Mouse (Mus musculus) heart, embryonic 12.5 days (tissue): ENCODE data around the gene Lrmda. TPM values are rescaled to one million over a fixed set of nuclear protein-coding genes. Genes with fewer than 3 reads are reported as not detected.

Experiments
- ATAC-seq: fragments of 200-750 bp; cut with Nextera tagmentation; 2 replicates; pipeline ENCODE4 v1.8.0; 2017; ENCODE audit warnings: moderate TSS enrichment, moderate library complexity; ENCODE audit not compliant: insufficient number of reproducible peaks, low FRiP score
- H3K27ac ChIP-seq: fragments of 300-500 bp; sonication (generic); 2 replicates; pipeline ENCODE4 v1.5.1; 2016; ENCODE audit warnings: mild to moderate bottlenecking, moderate library complexity; ENCODE audit not compliant: poor library complexity, severe bottlenecking
- H3K27me3 ChIP-seq: fragments of 300-500 bp; sonication (generic); replicated peaks from 2 replicates; pipeline ENCODE4 v1.6.1; 2016; ENCODE audit warnings: mild to moderate bottlenecking, moderate library complexity
- H3K36me3 ChIP-seq: fragments of 300-500 bp; sonication (generic); 2 replicates; pipeline ENCODE4 v1.6.1; 2016; ENCODE audit warnings: mild to moderate bottlenecking, moderate library complexity
- H3K4me1 ChIP-seq: fragments of 300-500 bp; sonication (generic); replicated peaks from 2 replicates; pipeline ENCODE4 v1.6.1; 2016; ENCODE audit warnings: mild to moderate bottlenecking
- H3K4me2 ChIP-seq: fragments of 300-500 bp; sonication (generic); 2 replicates; pipeline ENCODE4 v1.6.1; 2016; ENCODE audit warnings: mild to moderate bottlenecking, moderate library complexity
- H3K4me3 ChIP-seq: fragments of 300-500 bp; sonication (generic); 2 replicates; pipeline ENCODE4 v1.5.1; 2016; ENCODE audit warnings: mild to moderate bottlenecking
- H3K9ac ChIP-seq: fragments of 300-500 bp; sonication (generic); 2 replicates; pipeline ENCODE4 v1.6.1; 2016; ENCODE audit warnings: mild to moderate bottlenecking, moderate library complexity
- H3K9me3 ChIP-seq: fragments of 300-500 bp; sonication (generic); replicated peaks from 2 replicates; pipeline ENCODE4 v1.6.1; 2016; ENCODE audit warnings: mild to moderate bottlenecking, moderate library complexity
- WGBS: fragments of 180-500 bp; shearing (Covaris S2); methylation state at CpG from one replicate; pipeline ENCODE4 v1.1.7; 2016; 5-methylcytosine and 5-hydroxymethylcytosine counted together
- polyA plus RNA-seq: library from polyadenylated mRNA; unstranded; fragments of >200 nt; fragmentation: Nextera tagmentation; extraction: Ambion mirVana; gene quantifications from 2 replicates; pipeline ENCODE4 v1.2.1, GENCODE M21; 2016

The Lrmda gene
- polyA plus RNA-seq, 1 experiment from 2014 or later, result 1.0 TPM

- Histone ChIP-seq H3K9me3 (no peaks in the 10 kb centered on the region), H3K36me3 (no peaks in the 10 kb centered on the region), H3K4me1 (peaks cover 13% of the 10 kb centered on the region), H3K27me3 (peaks cover 27% of the 10 kb centered on the region), H3K27ac (no peak overlapping the region), H3K4me3 (no peak overlapping the region), H3K9ac (no peak overlapping the region), H3K4me2 (no peak overlapping the region)
- ATAC-seq, result no peak
- WGBS, result 21% methylated on average over 2 of the region's 2 CpGs
These were observed 49.7 kb downstream of the Lrmda start for GRCm38 (mm10) chr14:22069169-22069568.

DNA sequence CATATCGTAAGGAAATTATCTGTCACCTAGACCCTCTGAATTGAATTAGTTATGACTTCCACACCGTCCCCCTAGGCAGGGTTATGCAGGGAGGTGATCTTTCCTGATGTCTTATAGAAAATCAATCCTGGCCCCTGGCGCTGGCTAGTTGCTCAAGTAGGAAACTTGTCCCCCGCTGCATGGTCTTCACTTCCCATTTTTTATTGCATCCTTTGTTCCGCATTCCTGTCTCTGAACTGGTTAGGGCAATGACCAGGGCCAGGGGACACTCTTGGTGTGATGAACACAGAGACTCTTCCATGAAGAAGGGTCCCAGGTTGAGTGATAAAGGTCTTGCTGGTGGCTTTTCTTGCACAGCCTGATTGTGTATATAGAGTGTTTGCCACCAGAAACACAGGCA lies 53.9 kb downstream of the Lrmda start:
- Histone ChIP-seq H3K27ac (no peak overlapping the region), H3K9me3 (no peaks in the 10 kb centered on the region), H3K36me3 (no peaks in the 10 kb centered on the region), H3K9ac (no peak overlapping the region), H3K4me3 (no peak overlapping the region), H3K4me1 (peaks cover 13% of the 10 kb centered on the region), H3K27me3 (peaks cover 33% of the 10 kb centered on the region), H3K4me2 (no peak overlapping the region)
- ATAC-seq, result no peak
- 86% methylated on average over 5 of the region's 5 CpGs for WGBS

DNA sequence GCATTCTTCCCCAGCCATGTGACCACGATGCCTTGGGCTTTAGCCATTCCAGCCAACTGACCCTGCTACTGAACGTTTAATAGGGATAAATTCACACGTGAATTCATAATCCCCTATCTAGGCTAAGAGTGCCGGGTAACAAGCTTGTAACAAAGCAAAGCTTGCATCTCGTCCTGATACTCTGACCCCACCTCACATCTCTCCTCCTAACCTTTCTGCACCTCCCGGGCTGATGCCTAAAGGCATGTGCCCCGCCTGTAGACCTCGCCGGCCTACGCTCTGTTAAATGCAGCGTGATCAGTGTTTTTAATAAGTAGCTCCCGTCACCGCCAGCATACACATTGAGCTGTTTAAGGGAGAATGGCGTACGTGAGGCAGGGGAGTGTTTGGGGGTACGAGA lies 54.7 kb downstream of the Lrmda start:
- Histone ChIP-seq H3K9ac (no peak overlapping the region), H3K27me3 (peaks cover 40% of the 10 kb centered on the region), H3K27ac (no peak overlapping the region), H3K36me3 (no peaks in the 10 kb centered on the region), H3K4me3 (no peak overlapping the region), H3K4me1 (peaks cover 6% of the 10 kb centered on the region), H3K9me3 (no peaks in the 10 kb centered on the region), H3K4me2 (no peak overlapping the region)
- WGBS, result 65% methylated on average over 16 of the region's 16 CpGs
- no peak for ATAC-seq

GRCm38 (mm10) chr14:22083931-22084330 lies 64.4 kb downstream of the Lrmda start:
- no peak overlapping the region for H3K4me2 ChIP-seq
- peaks cover 50% of the 10 kb centered on the region for H3K27me3 ChIP-seq
- no peak for ATAC-seq
- 74% methylated on average over 3 of the region's 3 CpGs for WGBS
- no peak overlapping the region for H3K9ac ChIP-seq
- no peak overlapping the region for H3K27ac ChIP-seq
- no peak overlapping the region for H3K4me3 ChIP-seq
- H3K4me1 ChIP-seq, result no peaks in the 10 kb centered on the region
- H3K36me3 ChIP-seq, result no peaks in the 10 kb centered on the region
- H3K9me3 ChIP-seq, result peaks cover 14% of the 10 kb centered on the region

DNA sequence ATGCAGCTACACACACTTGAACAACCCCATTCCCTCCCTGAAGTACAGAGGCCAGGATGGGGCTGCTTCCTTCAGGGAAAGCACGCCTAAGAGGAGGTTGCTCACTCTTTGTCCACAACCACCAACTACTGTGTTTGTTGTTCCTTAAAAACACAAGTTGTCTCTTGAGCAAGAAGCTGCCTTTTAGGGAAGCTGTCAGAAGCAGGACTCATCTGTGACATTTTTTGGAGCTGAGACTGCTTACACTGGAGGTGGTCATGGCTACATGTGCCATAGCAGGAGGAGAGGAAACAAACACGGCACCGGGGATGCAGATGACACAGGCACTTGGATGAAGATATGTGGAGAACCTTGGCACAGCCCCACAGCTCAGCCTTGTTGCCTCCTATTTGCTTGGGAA lies 65.9 kb downstream of the Lrmda start:
- Histone ChIP-seq H3K4me3 (no peak overlapping the region), H3K36me3 (no peaks in the 10 kb centered on the region), H3K4me2 (no peak overlapping the region), H3K27ac (no peak overlapping the region), H3K9ac (no peak overlapping the region), H3K4me1 (peaks cover 4% of the 10 kb centered on the region; the same call in 1 of the 2 replicates), H3K27me3 (peaks cover 41% of the 10 kb centered on the region), H3K9me3 (peaks cover 14% of the 10 kb centered on the region)
- WGBS, result 82% methylated on average over 3 of the region's 3 CpGs
- no peak for ATAC-seq

DNA sequence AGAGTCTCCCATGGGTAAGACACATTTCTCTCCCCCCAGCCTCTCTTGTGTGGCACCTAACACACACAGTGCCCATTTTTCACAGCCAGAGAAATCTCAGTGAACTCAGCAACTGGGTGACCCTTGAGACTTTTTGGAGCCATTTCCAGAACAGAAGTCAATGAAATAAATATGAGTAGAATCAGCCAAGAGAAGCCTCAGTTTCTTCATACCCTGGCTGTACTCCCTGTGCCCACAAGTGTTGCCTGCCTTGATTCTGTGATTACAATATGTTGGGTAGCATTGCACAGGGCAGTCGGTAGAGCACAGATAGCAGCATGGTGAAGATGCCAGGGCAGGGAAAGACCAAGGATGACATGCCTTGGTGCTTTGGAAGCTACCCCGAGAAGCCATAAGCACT lies 69.1 kb downstream of the Lrmda start:
- no peak overlapping the region for H3K27ac ChIP-seq
- no peak overlapping the region for H3K4me3 ChIP-seq
- H3K9me3 ChIP-seq, result peaks cover 14% of the 10 kb centered on the region
- no peak overlapping the region for H3K9ac ChIP-seq
- peaks cover 28% of the 10 kb centered on the region for H3K4me1 ChIP-seq
- WGBS, result 83% methylated on average over 2 of the region's 2 CpGs
- no peaks in the 10 kb centered on the region for H3K36me3 ChIP-seq
- peaks cover 17% of the 10 kb centered on the region for H3K27me3 ChIP-seq
- H3K4me2 ChIP-seq, result no peak overlapping the region
- ATAC-seq, result no peak

DNA sequence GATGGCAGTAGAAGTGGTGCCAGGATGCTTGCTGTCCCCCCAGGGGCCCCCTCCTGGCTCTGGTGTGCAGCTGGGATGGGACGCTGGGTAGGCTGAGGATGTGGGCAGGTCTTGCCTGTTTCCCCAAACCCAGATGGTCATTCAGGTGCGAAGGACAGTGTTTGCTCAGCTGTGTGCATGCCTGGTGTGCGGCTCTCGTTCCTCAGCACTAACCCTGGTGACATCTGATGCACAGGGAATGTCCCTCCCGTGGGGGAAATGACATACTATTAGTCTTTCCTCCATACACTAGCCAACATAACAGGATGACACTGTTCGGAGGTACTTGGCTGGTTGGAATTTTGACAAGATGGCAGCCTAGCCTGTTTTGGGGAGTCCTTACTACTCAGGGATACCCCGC lies 69.8 kb downstream of the Lrmda start:
- 86% methylated on average over 7 of the region's 7 CpGs for WGBS
- H3K9ac ChIP-seq, result no peak overlapping the region
- H3K9me3 ChIP-seq, result peaks cover 14% of the 10 kb centered on the region

DNA sequence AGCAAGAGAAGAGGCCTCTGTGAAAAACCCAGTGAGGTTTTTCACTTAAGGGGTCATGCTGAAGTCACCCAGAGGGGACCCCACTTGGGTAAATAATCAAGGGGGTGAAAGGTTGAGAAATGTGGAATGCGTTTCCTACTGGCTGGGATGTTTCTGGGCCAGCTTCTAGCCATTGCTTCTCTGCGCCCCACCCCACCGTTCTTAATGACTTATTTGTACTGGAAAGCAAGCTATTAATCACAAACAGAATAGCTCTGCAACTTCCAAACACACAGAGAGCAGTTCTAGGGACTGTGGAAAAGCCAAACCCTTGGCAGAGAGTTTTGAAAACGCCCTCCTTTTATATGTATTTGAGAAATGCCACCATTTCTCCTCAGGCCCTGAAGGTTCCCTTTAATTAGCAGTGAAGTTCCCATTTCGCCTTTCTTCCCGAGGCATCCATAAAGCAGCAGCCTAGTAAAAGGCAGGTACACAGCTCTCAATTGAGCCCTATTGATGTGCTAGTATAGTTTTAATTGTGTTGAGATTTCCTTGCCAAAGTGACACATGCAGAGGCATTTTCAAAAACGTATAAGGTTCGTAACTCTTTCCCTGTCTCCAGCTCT lies 70.5 kb downstream of the Lrmda start:
- WGBS, result 73% methylated on average over 8 of the region's 8 CpGs
- H3K9ac ChIP-seq, result no peak overlapping the region
- peaks cover 28% of the 10 kb centered on the region for H3K4me1 ChIP-seq

More for the DNA sequence above, 69.8 kb downstream of the Lrmda start:
- no peak overlapping the region for H3K27ac ChIP-seq
- no peaks in the 10 kb centered on the region for H3K36me3 ChIP-seq
- H3K4me3 ChIP-seq, result no peak overlapping the region
- peaks cover 18% of the 10 kb centered on the region for H3K27me3 ChIP-seq
- no peak overlapping the region for H3K4me2 ChIP-seq
- ATAC-seq, result no peak
- peaks cover 28% of the 10 kb centered on the region for H3K4me1 ChIP-seq

GRCm38 (mm10) chr14:22090778-22091211 lies 71.3 kb downstream of the Lrmda start:
- 22% methylated on average over 5 of the region's 5 CpGs for WGBS
- ATAC-seq, result no peak
- no peak overlapping the region for H3K9ac ChIP-seq
- H3K9me3 ChIP-seq, result peaks cover 14% of the 10 kb centered on the region
- H3K4me3 ChIP-seq, result no peak overlapping the region
- H3K4me2 ChIP-seq, result no peak overlapping the region
- peaks cover 28% of the 10 kb centered on the region for H3K4me1 ChIP-seq
- H3K36me3 ChIP-seq, result no peaks in the 10 kb centered on the region
- no peak overlapping the region for H3K27ac ChIP-seq
- H3K27me3 ChIP-seq, result peaks cover 21% of the 10 kb centered on the region

More for the DNA sequence above, 70.5 kb downstream of the Lrmda start:
- ATAC-seq, result no peak
- peaks cover 14% of the 10 kb centered on the region for H3K9me3 ChIP-seq
- H3K4me2 ChIP-seq, result no peak overlapping the region
- H3K27me3 ChIP-seq, result peaks cover 17% of the 10 kb centered on the region
- no peaks in the 10 kb centered on the region for H3K36me3 ChIP-seq
- no peak overlapping the region for H3K27ac ChIP-seq
- H3K4me3 ChIP-seq, result no peak overlapping the region

DNA sequence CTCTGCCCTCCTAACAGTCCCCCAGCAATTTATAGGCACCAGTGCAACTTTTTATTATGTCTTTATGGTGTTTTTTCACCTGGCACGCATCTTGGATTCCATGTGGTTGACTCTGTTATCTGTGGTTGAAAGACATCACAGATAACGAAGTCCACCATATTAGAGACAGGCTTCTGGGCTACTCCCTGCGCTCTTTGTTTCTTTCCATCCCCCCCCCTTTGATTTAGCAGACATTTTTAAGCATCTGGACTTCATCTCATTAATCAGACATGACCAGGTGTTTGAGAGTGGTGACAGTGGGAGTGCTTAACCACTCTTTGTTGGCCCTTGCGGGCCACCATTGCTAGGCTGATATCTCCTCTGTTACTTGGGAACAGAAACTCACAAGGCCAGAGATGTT lies 71.8 kb downstream of the Lrmda start:
- Histone ChIP-seq H3K27ac (no peak overlapping the region), H3K4me2 (no peak overlapping the region)
- 0 out of 2 replicates have a peak, but pooled peaks have one; percentile 29 for ATAC-seq

DNA sequence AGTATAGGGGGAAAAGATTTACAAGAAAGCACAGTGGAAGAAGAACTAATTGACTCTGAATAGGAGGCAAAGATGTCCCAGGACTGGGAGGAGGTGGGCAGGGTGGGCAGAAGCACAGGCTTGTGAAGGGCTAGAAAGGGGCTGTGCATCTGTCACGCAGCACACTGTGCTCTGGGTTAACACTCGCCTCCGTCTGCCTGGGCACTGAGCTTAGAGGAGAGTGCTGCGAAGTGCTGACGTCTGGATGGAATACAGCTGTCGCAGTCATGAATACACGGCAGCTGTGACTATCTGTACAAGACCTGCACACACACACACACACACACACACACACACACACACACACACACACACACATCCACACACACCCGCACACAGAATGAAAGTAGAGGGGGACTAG lies 73.6 kb downstream of the Lrmda start:
- 0 out of 2 replicates have a peak, but pooled peaks have one; percentile 64 for ATAC-seq
- Histone ChIP-seq H3K9ac (no peak overlapping the region), H3K36me3 (no peaks in the 10 kb centered on the region), H3K4me1 (peaks cover 28% of the 10 kb centered on the region), H3K4me2 (peak overlapping the region; percentile 43), H3K9me3 (peaks cover 7% of the 10 kb centered on the region), H3K27me3 (peaks cover 27% of the 10 kb centered on the region), H3K4me3 (no peak overlapping the region), H3K27ac (no peak overlapping the region)
- 17% methylated on average over 8 of the region's 8 CpGs for WGBS

More for the DNA sequence above, 71.8 kb downstream of the Lrmda start:
- H3K9me3 ChIP-seq, result peaks cover 14% of the 10 kb centered on the region
- H3K4me1 ChIP-seq, result peaks cover 28% of the 10 kb centered on the region
- H3K4me3 ChIP-seq, result no peak overlapping the region
- no peak overlapping the region for H3K9ac ChIP-seq
- H3K36me3 ChIP-seq, result no peaks in the 10 kb centered on the region
- WGBS, result 23% methylated on average over 4 of the region's 4 CpGs
- H3K27me3 ChIP-seq, result peaks cover 26% of the 10 kb centered on the region
